8 mouse cellular contexts compared by ENCODE assay signal in the genomic region with DNA sequence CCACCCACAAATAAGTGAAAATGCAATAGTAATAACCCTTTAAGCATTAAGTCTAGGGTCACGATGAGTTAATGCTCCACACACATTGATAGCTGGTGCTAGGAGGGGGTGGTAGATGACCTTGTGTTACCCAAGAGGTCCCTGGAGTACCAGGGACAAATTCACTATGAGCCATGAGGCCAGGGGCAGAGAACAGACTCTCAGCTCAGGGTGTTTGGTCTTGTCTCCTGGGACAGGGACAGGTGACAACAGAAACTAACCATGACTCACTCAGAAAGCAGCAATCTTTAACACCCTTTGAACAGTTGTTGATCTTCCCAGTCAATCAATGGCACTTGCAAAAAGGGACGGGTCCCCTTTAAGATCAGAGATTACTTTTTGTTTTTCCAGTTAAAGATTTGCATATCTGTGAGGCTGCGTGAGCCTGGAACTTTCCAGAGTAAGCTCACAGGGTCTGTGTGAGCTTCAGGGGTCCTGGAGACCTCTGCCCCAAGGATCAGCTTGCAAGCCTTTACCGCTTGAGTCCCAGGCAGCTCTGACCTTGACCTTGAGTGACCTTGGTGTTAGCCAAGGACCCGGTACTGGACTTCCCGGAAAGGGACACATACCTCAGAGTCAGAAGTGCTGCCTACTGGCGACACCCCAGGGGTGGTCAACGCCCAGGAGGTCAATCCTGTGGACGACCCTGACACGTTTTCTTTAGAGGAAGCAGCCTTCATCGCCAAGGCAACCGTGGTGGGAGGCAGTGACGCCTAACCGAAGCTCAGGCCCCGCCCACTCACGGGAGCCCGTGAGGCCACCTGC. TPM values are rescaled to one million over a fixed set of nuclear protein-coding genes. Genes with fewer than 3 reads are reported as not detected.
DNase-seq lines count a peak whose midpoint lies in the region; ATAC-seq lines count a peak whose summit lies in the region.
"Had no signal": no experiment of that assay in that cellular context is flagged by ENCODE, and none has a peak within 500 bp of the region (broad histone marks: within the 10 kb centered on the region; RNA-seq: fewer than 3 reads in every experiment).

A gene (minus strand): TSS at position 758 of the 804 bp plus-strand sequence.

- no peaks in the 10 kb centered on the region for H3K36me3 ChIP-seq in embryonic facial prominence, embryonic 10.5 days (replicated peaks)
- H3K36me3 ChIP-seq in heart, embryonic 13.5 days = no peaks in the 10 kb centered on the region
- no peaks in the 10 kb centered on the region for H3K36me3 ChIP-seq in kidney, embryonic 16.5 days (ENCODE audit: insufficient read depth, low read length)
- no peaks in the 10 kb centered on the region for H3K36me3 ChIP-seq in limb, embryonic 15.5 days
- no peaks in the 10 kb centered on the region for H3K36me3 ChIP-seq in midbrain, embryonic 15.5 days (replicated peaks)

- WGBS in embryonic facial prominence, embryonic 10.5 days = 13% methylated on average over 17 of the region's 17 CpGs
- 5% methylated on average over 17 of the region's 17 CpGs for WGBS in heart, embryonic 13.5 days
- 6% methylated on average over 17 of the region's 17 CpGs for WGBS in kidney, embryonic 16.5 days
- 9% methylated on average over 17 of the region's 17 CpGs for WGBS in limb, embryonic 15.5 days
- 6% methylated on average over 17 of the region's 17 CpGs for WGBS in midbrain, embryonic 15.5 days

- H3K27ac ChIP-seq in embryonic facial prominence, embryonic 10.5 days (replicated peaks) = peak within 1 kb of the TSS; percentile 71
- peak within 1 kb of the TSS; percentile 80 for H3K27ac ChIP-seq in heart, embryonic 13.5 days (replicated peaks)
- peak within 1 kb of the TSS; percentile 83 for H3K27ac ChIP-seq in kidney, embryonic 16.5 days (ENCODE audit: low read length)
- H3K27ac ChIP-seq in limb, embryonic 15.5 days = peak within 1 kb of the TSS; percentile 57
- H3K27ac ChIP-seq in midbrain, embryonic 15.5 days = 0 out of 2 replicates have a peak within 1 kb of the TSS, but pooled peaks have one; percentile 40

- no peaks in the 10 kb centered on the region for H3K9me3 ChIP-seq in embryonic facial prominence, embryonic 10.5 days
- H3K9me3 ChIP-seq in heart, embryonic 13.5 days = no peaks in the 10 kb centered on the region
- H3K9me3 ChIP-seq in kidney, embryonic 16.5 days (ENCODE audit: low read length) = no peaks in the 10 kb centered on the region
- no peaks in the 10 kb centered on the region for H3K9me3 ChIP-seq in limb, embryonic 15.5 days
- H3K9me3 ChIP-seq in midbrain, embryonic 15.5 days = no peaks in the 10 kb centered on the region

- H3K4me3 ChIP-seq in embryonic facial prominence, embryonic 10.5 days = peak within 1 kb of the TSS; percentile 51
- peak within 1 kb of the TSS; percentile 57 for H3K4me3 ChIP-seq in heart, embryonic 13.5 days
- H3K4me3 ChIP-seq in kidney, embryonic 16.5 days (ENCODE audit: low read length) = peak within 1 kb of the TSS; percentile 46
- H3K4me3 ChIP-seq in limb, embryonic 15.5 days = peak within 1 kb of the TSS; percentile 43
- H3K4me3 ChIP-seq in midbrain, embryonic 15.5 days = peak within 1 kb of the TSS; percentile 24
- H3K4me3 ChIP-seq: myocyte had no signal

- H3K9ac ChIP-seq in heart, embryonic 13.5 days = peak within 1 kb of the TSS; percentile 78
- peak within 1 kb of the TSS; percentile 63 for H3K9ac ChIP-seq in kidney, embryonic 16.5 days (replicated peaks; ENCODE audit: low read length)
- H3K9ac ChIP-seq in limb, embryonic 15.5 days = peak within 1 kb of the TSS; percentile 35; the same call in 1 of the 2 replicates
- no peak within 1 kb of the TSS for H3K9ac ChIP-seq in midbrain, embryonic 15.5 days

- no peak for ATAC-seq in heart, embryonic 13.5 days (ENCODE audit: extremely low read depth, insufficient number of reproducible peaks, low FRiP score, low TSS enrichment)
- peak; percentile 84 for ATAC-seq in kidney, embryonic 16.5 days (ENCODE audit: low FRiP score, low TSS enrichment)
- ATAC-seq in limb, embryonic 15.5 days (ENCODE audit: insufficient number of reproducible peaks, low FRiP score, low TSS enrichment, low read depth) = no peak
- peak; percentile 71 for ATAC-seq in midbrain, embryonic 15.5 days (replicated peaks)

- peaks cover 23% of the 10 kb centered on the region for H3K4me1 ChIP-seq in embryonic facial prominence, embryonic 10.5 days
- H3K4me1 ChIP-seq in heart, embryonic 13.5 days = peaks cover 25% of the 10 kb centered on the region
- H3K4me1 ChIP-seq in kidney, embryonic 16.5 days (ENCODE audit: insufficient read depth, low read length) = peaks cover 16% of the 10 kb centered on the region
- peaks cover 26% of the 10 kb centered on the region for H3K4me1 ChIP-seq in limb, embryonic 15.5 days
- peaks cover 11% of the 10 kb centered on the region for H3K4me1 ChIP-seq in midbrain, embryonic 15.5 days

- peak; percentile 88 for DNase-seq in adrenal gland, postnatal 14 days
- peak; percentile 74 for DNase-seq in embryonic facial prominence, embryonic 10.5 days (ENCODE audit: low spot score)
- DNase-seq in spleen, postnatal 10 days (ENCODE audit: low spot score in 2 of 2) = peak; percentile 43 to 87

- H3K27me3 ChIP-seq in embryonic facial prominence, embryonic 10.5 days (replicated peaks; ENCODE audit: low read depth, poor library complexity, severe bottlenecking) = no peaks in the 10 kb centered on the region
- H3K27me3 ChIP-seq in heart, embryonic 13.5 days (replicated peaks) = no peaks in the 10 kb centered on the region
- H3K27me3 ChIP-seq in kidney, embryonic 16.5 days (ENCODE audit: insufficient read depth, low read length) = no peaks in the 10 kb centered on the region
- H3K27me3 ChIP-seq in limb, embryonic 15.5 days = no peaks in the 10 kb centered on the region
- no peaks in the 10 kb centered on the region for H3K27me3 ChIP-seq in midbrain, embryonic 15.5 days (replicated peaks)

- H3K4me2 ChIP-seq in heart, embryonic 13.5 days = peak within 1 kb of the TSS; percentile 73
- H3K4me2 ChIP-seq in kidney, embryonic 16.5 days (replicated peaks; ENCODE audit: low read depth, low read length) = peak within 1 kb of the TSS; percentile 64
- peak within 1 kb of the TSS; percentile 66 for H3K4me2 ChIP-seq in limb, embryonic 15.5 days
- peak within 1 kb of the TSS; percentile 42 for H3K4me2 ChIP-seq in midbrain, embryonic 15.5 days

RNA-seq across cellular contexts. Expression of the gene that starts here (rescaled TPM):
- total RNA-seq in adrenal gland, postnatal 14 days (2021) = 6.1 and 6.5 TPM in 2 replicates
- polyA plus RNA-seq in embryonic facial prominence, embryonic 10.5 days (2016; fragmentation: Nextera tagmentation; extraction: Ambion mirVana) = 0.20 TPM in 1 of 2 replicates, not detected in the other
- polyA plus RNA-seq in heart, embryonic 13.5 days (2015; fragmentation: Nextera tagmentation; extraction: Ambion mirVana) = 28.0 and 30.4 TPM in 2 replicates
- 8.6 and 8.8 TPM in 2 replicates for polyA plus RNA-seq in kidney, embryonic 16.5 days (2015; fragmentation: Nextera tagmentation; extraction: Ambion mirVana)
- 1.5 TPM in 2 replicates for polyA plus RNA-seq in limb, embryonic 15.5 days (2015; fragmentation: Nextera tagmentation; extraction: Ambion mirVana)
- polyA plus RNA-seq in midbrain, embryonic 15.5 days (2015; fragmentation: Nextera tagmentation; extraction: Ambion mirVana) = 0.79 and 1.4 TPM in 2 replicates
- polyA plus RNA-seq: myocyte had no signal

Comparison
In these comparisons a context has a peak if more than half of its experiments do, and no peak if none do; other contexts are left out.
1. Peak in DNase-seq, H3K4me3 ChIP-seq and H3K27ac ChIP-seq in embryonic facial prominence, embryonic 10.5 days; RNA of the gene not detected or under 1 TPM.
2. ATAC-seq: peak in kidney, embryonic 16.5 days (single experiment) and midbrain, embryonic 15.5 days (single experiment); none in heart, embryonic 13.5 days (single experiment) and limb, embryonic 15.5 days (single experiment).
3. Peak in every context shown above with its lines, with median percentiles within 50 percentile points of each other: DNase-seq, H3K27ac ChIP-seq, H3K4me3 ChIP-seq and H3K4me2 ChIP-seq.